Mouse (Mus musculus): ENCODE data around the gene Slc9a6.

GRCm38 (mm10) chrX:56609623-56610317 lies at the start of gene Slc9a6:
- TF ChIP-seq POLR2A (IDR thresholded peaks at IDR 0.05; ENCODE audit: low read depth, low read length) = no peak
- TF ChIP-seq CTCF (IDR thresholded peaks at IDR 0.05; ENCODE audit: extremely low read depth, insufficient read depth, insufficient read length, insufficient replicate concordance) = no peak
